Mouse (Mus musculus) ES-Bruce4 (cell line): Measurements from ENCODE around the gene Gba2.

Source experiments
- CTCF ChIP-seq: IDR thresholded peaks from one replicate; pipeline ENCODE4 v1.8.1; 2011; ENCODE audit warnings: low read depth, low read length
- EP300 ChIP-seq: IDR thresholded peaks from 2 replicates; pipeline ENCODE4 v1.6.1; 2011; ENCODE audit warnings: low read depth, low read length; ENCODE audit not compliant: insufficient read depth
- POLR2A ChIP-seq: IDR thresholded peaks from one replicate; pipeline ENCODE4 v1.8.1; 2011; ENCODE audit warnings: low read length; ENCODE audit not compliant: insufficient read depth

GRCm38 (mm10) chr4:43542044-43542443 is 36.6 kb downstream of the Gba2 start:
- TF ChIP-seq CTCF: no peak
- TF ChIP-seq EP300: no peak
- TF ChIP-seq POLR2A: no peak
